ENCODE assay signal across 8 mouse cellular contexts in genomic region chr7:110297611-110298010, GRCm38 (mm10).
DNase-seq lines count a peak whose midpoint lies in the region; ATAC-seq and TF ChIP-seq lines count a peak whose summit lies in the region.

No protein-coding gene starts in this region.

- H3K4me3 ChIP-seq in liver, adult 2 months (ENCODE audit: insufficient read depth, low read depth, low read length): no peak overlapping the region
- no peak overlapping the region for H3K4me3 ChIP-seq in embryonic facial prominence, embryonic 15.5 days (replicated peaks)
- no peak overlapping the region for H3K4me3 ChIP-seq in heart, embryonic 16.5 days (ENCODE audit: low read length)
- H3K4me3 ChIP-seq in midbrain, embryonic 15.5 days: no peak overlapping the region

- DNase-seq in liver, adult 2 months (ENCODE audit: extremely low read depth, low read depth, low spot score): no peak
- DNase-seq in liver: no peak
- no peak for DNase-seq in c-Kit-positive CD71-positive TER-119-positive erythroid progenitor cells, embryonic 14.5 days (ENCODE audit: low spot score)
- DNase-seq in layer of hippocampus, adult 11-12 months (ENCODE audit: low spot score): no peak
- DNase-seq in left cerebral cortex, adult 8-10 months (ENCODE audit: low spot score in 2 of 2): no peak

- ATAC-seq in embryonic facial prominence, embryonic 15.5 days (ENCODE audit: insufficient number of reproducible peaks, low FRiP score, low TSS enrichment, low read depth): peak; percentile 35; the same call in 1 of the 2 replicates
- ATAC-seq in heart, embryonic 16.5 days (replicated peaks; ENCODE audit: extremely low read depth, insufficient read depth, low FRiP score): no peak; the same call in 1 of the 2 replicates
- no peak for ATAC-seq in midbrain, embryonic 15.5 days (replicated peaks)

- H3K27ac ChIP-seq in liver, adult 2 months (replicated peaks; ENCODE audit: insufficient read depth, low read depth, low read length): peak overlapping the region; percentile 27
- H3K27ac ChIP-seq in embryonic facial prominence, embryonic 15.5 days (replicated peaks): peak overlapping the region; percentile 86
- peak overlapping the region; percentile 86 for H3K27ac ChIP-seq in heart, embryonic 16.5 days (ENCODE audit: low read length)
- peak overlapping the region; percentile 2; the same call in 1 of the 2 replicates for H3K27ac ChIP-seq in midbrain, embryonic 15.5 days

- H3K9ac ChIP-seq in liver, adult 2 months (ENCODE audit: low read depth, low read length): no peak overlapping the region
- H3K9ac ChIP-seq in embryonic facial prominence, embryonic 15.5 days: no peak overlapping the region
- H3K9ac ChIP-seq in heart, embryonic 16.5 days (ENCODE audit: low read length): peak overlapping the region; percentile 56
- H3K9ac ChIP-seq in midbrain, embryonic 15.5 days: no peak overlapping the region

- no peaks in the 10 kb centered on the region for H3K27me3 ChIP-seq in liver, adult 2 months (ENCODE audit: control insufficient read depth, insufficient read depth, low read length)
- H3K27me3 ChIP-seq in embryonic facial prominence, embryonic 15.5 days: no peaks in the 10 kb centered on the region
- H3K27me3 ChIP-seq in heart, embryonic 16.5 days (ENCODE audit: control insufficient read depth, insufficient read depth, low read length): no peaks in the 10 kb centered on the region
- no peaks in the 10 kb centered on the region for H3K27me3 ChIP-seq in midbrain, embryonic 15.5 days (replicated peaks)

- no peak overlapping the region for H3K4me2 ChIP-seq in embryonic facial prominence, embryonic 15.5 days (replicated peaks)
- peak overlapping the region; percentile 24 for H3K4me2 ChIP-seq in heart, embryonic 16.5 days (ENCODE audit: low read depth, low read length)
- H3K4me2 ChIP-seq in midbrain, embryonic 15.5 days: no peak overlapping the region

- H3K79me2 ChIP-seq in liver, adult 2 months (ENCODE audit: control insufficient read depth, insufficient read depth, low read length): no peaks in the 10 kb centered on the region

- H3K36me3 ChIP-seq in liver, adult 2 months (ENCODE audit: control insufficient read depth, insufficient read depth, low read length): no peaks in the 10 kb centered on the region
- no peaks in the 10 kb centered on the region for H3K36me3 ChIP-seq in embryonic facial prominence, embryonic 15.5 days
- no peaks in the 10 kb centered on the region for H3K36me3 ChIP-seq in heart, embryonic 16.5 days (ENCODE audit: control insufficient read depth, insufficient read depth)
- no peaks in the 10 kb centered on the region for H3K36me3 ChIP-seq in midbrain, embryonic 15.5 days (replicated peaks)

- no peaks in the 10 kb centered on the region for H3K9me3 ChIP-seq in embryonic facial prominence, embryonic 15.5 days (replicated peaks)
- H3K9me3 ChIP-seq in heart, embryonic 16.5 days (replicated peaks; ENCODE audit: control insufficient read depth, low read length): no peaks in the 10 kb centered on the region
- H3K9me3 ChIP-seq in midbrain, embryonic 15.5 days: no peaks in the 10 kb centered on the region

- TF ChIP-seq POLR2A in liver, adult 2 months (IDR thresholded peaks at IDR 0.05; ENCODE audit: extremely low read depth, insufficient read depth, low read length): no peak

- WGBS in liver, adult 2 months: 87% methylated on average over 4 of the region's 4 CpGs
- WGBS in embryonic facial prominence, embryonic 15.5 days: 21% methylated on average over 4 of the region's 4 CpGs
- 40% methylated on average over 4 of the region's 4 CpGs for WGBS in heart, embryonic 16.5 days
- WGBS in midbrain, embryonic 15.5 days: 64% methylated on average over 4 of the region's 4 CpGs

- no peaks in the 10 kb centered on the region for H3K4me1 ChIP-seq in liver, adult 2 months (ENCODE audit: control insufficient read depth, insufficient read depth, low read length)
- peaks cover 19% of the 10 kb centered on the region for H3K4me1 ChIP-seq in embryonic facial prominence, embryonic 15.5 days
- H3K4me1 ChIP-seq in heart, embryonic 16.5 days (ENCODE audit: control insufficient read depth, insufficient read depth, low read length): peaks cover 15% of the 10 kb centered on the region
- H3K4me1 ChIP-seq in midbrain, embryonic 15.5 days: no peaks in the 10 kb centered on the region

- TF ChIP-seq CTCF in liver, adult 2 months (IDR thresholded peaks at IDR 0.05; ENCODE audit: low read depth, low read length): no peak

Comparison
In these comparisons a context has a peak if more than half of its experiments do, and no peak if none do; other contexts are left out.
1. H3K27ac ChIP-seq: peak in every context shown above with its lines; median percentile 86 in embryonic facial prominence, embryonic 15.5 days; 86 in heart, embryonic 16.5 days; 27 in liver, adult 2 months; 2 in midbrain, embryonic 15.5 days.